Mouse (Mus musculus) small intestine, adult 2 months (tissue): ENCODE data around the gene Dpp6.

Source experiments
- CTCF ChIP-seq: fragments of 200-500 bp; IDR thresholded peaks from 2 replicates; pipeline ENCODE4 v1.5.1; 2012; ENCODE audit warnings: low read depth, mild to moderate bottlenecking, control low read depth, inconsistent platforms, low read length, moderate library complexity, mixed read lengths; ENCODE audit not compliant: insufficient replicate concordance, insufficient read length; ENCODE audit errors: extremely low read depth
- POLR2A ChIP-seq: fragments of 200-500 bp; IDR thresholded peaks from 2 replicates; pipeline ENCODE4 v1.6.1; 2012; ENCODE audit warnings: low read depth, mild to moderate bottlenecking, control low read depth, inconsistent platforms, low read length, moderate library complexity

GRCm38 (mm10) chr5:26841151-26841550 is 24.1 kb downstream of the Dpp6 start:
- TF ChIP-seq CTCF: no peak
- no peak for TF ChIP-seq POLR2A
